Mouse (Mus musculus) E14TG2a.4 (cell line): ENCODE results near the gene Ascl3.

Source experiments
- CTCF ChIP-seq: conservative IDR thresholded peaks from 2 replicates; pipeline ENCODE4 v1.5.1; 2014; ENCODE audit warnings: low read length
- POU5F1 ChIP-seq: IDR thresholded peaks from 2 replicates; pipeline ENCODE4 v1.6.1; 2014; ENCODE audit warnings: low read length, borderline replicate concordance

GRCm38 (mm10) chr7:109722618-109723017, 8.9 kb downstream of the Ascl3 start:
- TF ChIP-seq CTCF = peak; percentile 83
- no peak for TF ChIP-seq POU5F1
